Comparison of ENCODE assay signal across 9 mouse cellular contexts in the genomic region with DNA sequence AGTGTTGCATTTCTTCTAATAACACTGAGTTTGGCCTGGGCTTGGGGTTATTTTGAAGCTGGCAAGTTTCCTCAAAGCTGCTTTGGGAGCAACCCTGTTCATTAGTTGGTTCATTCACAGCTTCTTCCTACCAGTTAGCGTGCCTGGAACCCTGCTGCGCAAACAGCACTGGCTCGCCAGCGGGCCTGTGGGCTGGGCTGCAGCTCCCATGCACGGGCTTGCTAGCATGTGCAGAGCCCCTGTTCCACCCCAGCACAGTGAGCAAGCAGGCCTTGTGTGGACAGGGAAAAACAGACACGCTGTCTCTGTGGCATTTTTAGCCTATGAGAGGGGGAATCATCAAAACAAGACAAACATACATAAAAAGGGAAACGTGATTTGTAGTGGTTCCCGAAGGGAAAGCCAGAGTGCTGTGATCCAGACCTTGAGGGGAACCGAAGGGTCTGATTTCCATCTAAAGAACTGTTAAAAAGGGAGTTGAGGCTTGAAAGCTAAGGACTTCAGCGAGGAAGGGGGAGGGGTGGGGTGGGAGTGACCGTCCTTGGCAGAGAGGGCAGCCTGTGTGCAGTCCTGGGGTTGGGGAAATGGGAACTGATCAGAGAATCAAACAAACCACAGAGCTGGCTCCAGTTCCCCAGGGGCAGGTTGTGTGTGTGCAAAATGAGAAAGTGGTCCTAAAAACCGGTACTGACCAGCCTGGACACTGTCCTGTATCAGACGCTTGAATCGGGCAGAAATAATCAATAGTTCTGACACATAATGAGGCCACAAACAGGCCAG.
DNase-seq lines count a peak whose midpoint lies in the region; ATAC-seq and TF ChIP-seq lines count a peak whose summit lies in the region.
"Had no signal": no experiment of that assay in that cellular context is flagged by ENCODE, and none has a peak within 500 bp of the region (broad histone marks: within the 10 kb centered on the region; RNA-seq: fewer than 3 reads in every experiment).

No protein-coding gene starts in this region.

- TF ChIP-seq POLR2A in limb, embryonic 14.5 days (IDR thresholded peaks at IDR 0.05; ENCODE audit: borderline replicate concordance, extremely low read depth, insufficient read depth, insufficient read length): no peak

- no peaks in the 10 kb centered on the region for H3K9me3 ChIP-seq in hindbrain, embryonic 11.5 days (ENCODE audit: control insufficient read depth, low read length)
- no peaks in the 10 kb centered on the region for H3K9me3 ChIP-seq in limb, embryonic 14.5 days (ENCODE audit: control insufficient read depth, low read length)

- no peaks in the 10 kb centered on the region for H3K36me3 ChIP-seq in hindbrain, embryonic 11.5 days (ENCODE audit: control insufficient read depth, insufficient read depth, low read length)
- H3K36me3 ChIP-seq in limb, embryonic 14.5 days (ENCODE audit: control insufficient read depth, insufficient read depth, low read length): no peaks in the 10 kb centered on the region
- H3K36me3 ChIP-seq: neural tube, embryonic 12.5 days had no signal

- no peak overlapping the region for H3K9ac ChIP-seq in hindbrain, embryonic 11.5 days (ENCODE audit: low read depth, low read length)
- H3K9ac ChIP-seq in limb, embryonic 14.5 days (ENCODE audit: low read depth, low read length, severe bottlenecking): peak overlapping the region; percentile 25; the same call in 1 of the 2 replicates
- H3K9ac ChIP-seq: neural tube, embryonic 12.5 days had no signal

- H3K4me1 ChIP-seq in hindbrain, embryonic 11.5 days (replicated peaks; ENCODE audit: control insufficient read depth, insufficient read depth, low read length): no peaks in the 10 kb centered on the region
- peaks cover 10% of the 10 kb centered on the region for H3K4me1 ChIP-seq in limb, embryonic 14.5 days (ENCODE audit: control insufficient read depth, insufficient read depth, low read length)

- H3K27ac ChIP-seq in hindbrain, embryonic 11.5 days (ENCODE audit: low read depth, low read length): no peak overlapping the region
- H3K27ac ChIP-seq in limb, embryonic 14.5 days (replicated peaks; ENCODE audit: low read depth, low read length): peak overlapping the region; percentile 61
- H3K27ac ChIP-seq: neural tube, embryonic 12.5 days had no signal

- H3K4me3 ChIP-seq in hindbrain, embryonic 11.5 days (ENCODE audit: low read depth, low read length): no peak overlapping the region
- H3K4me3 ChIP-seq in limb, embryonic 14.5 days (replicated peaks; ENCODE audit: low read length): no peak overlapping the region
- H3K4me3 ChIP-seq: neural tube, embryonic 12.5 days had no signal

- DNase-seq in adrenal gland, adult (ENCODE audit: inconsistent age in 2 of 2, low spot score in 1 of 2): peak; percentile 24 to 55
- DNase-seq in adrenal gland, postnatal 4 days (ENCODE audit: low spot score in 2 of 2): no peak
- peak; percentile 24 for DNase-seq in kidney, postnatal 14 days
- no peak for DNase-seq in kidney, adult 11 months
- DNase-seq in hindbrain, embryonic 11.5 days (ENCODE audit: low spot score): peak; percentile 27
- no peak for DNase-seq in limb, embryonic 14.5 days (ENCODE audit: low spot score)
- DNase-seq in spleen, postnatal 4 days (ENCODE audit: low spot score in 2 of 2): no peak
- no peak for DNase-seq in natural killer cell, adult 2 months (ENCODE audit: low spot score in 2 of 2)

- 41% methylated on average over 14 of the region's 14 CpGs for WGBS in hindbrain, embryonic 11.5 days
- 30% methylated on average over 14 of the region's 14 CpGs for WGBS in limb, embryonic 14.5 days

- no peak for ATAC-seq in hindbrain, embryonic 11.5 days (ENCODE audit: low FRiP score)
- no peak for ATAC-seq in limb, embryonic 14.5 days (ENCODE audit: low FRiP score, low read depth)

- no peak overlapping the region for H3K4me2 ChIP-seq in hindbrain, embryonic 11.5 days (replicated peaks; ENCODE audit: low read depth, low read length)
- H3K4me2 ChIP-seq in limb, embryonic 14.5 days (replicated peaks; ENCODE audit: low read depth, low read length, severe bottlenecking): no peak overlapping the region
- H3K4me2 ChIP-seq: neural tube, embryonic 12.5 days had no signal

- no peaks in the 10 kb centered on the region for H3K27me3 ChIP-seq in hindbrain, embryonic 11.5 days (ENCODE audit: control insufficient read depth, insufficient read depth, low read length)
- no peaks in the 10 kb centered on the region for H3K27me3 ChIP-seq in limb, embryonic 14.5 days (ENCODE audit: control insufficient read depth, insufficient read depth, low read length)
- H3K27me3 ChIP-seq: neural tube, embryonic 12.5 days had no signal

Comparison
In these comparisons a context has a peak if more than half of its experiments do, and no peak if none do; other contexts are left out.
1. DNase-seq: peak in adrenal gland, adult (2 of 2), kidney, postnatal 14 days (single experiment) and hindbrain, embryonic 11.5 days (single experiment); none in adrenal gland, postnatal 4 days (0 of 2), kidney, adult 11 months (single experiment), limb, embryonic 14.5 days (single experiment), spleen, postnatal 4 days (0 of 2) and natural killer cell, adult 2 months (0 of 2).